Mouse (Mus musculus) left cerebral cortex, adult 2 months (tissue): ENCODE results near the gene Tubg2. TPM values are rescaled to one million over a fixed set of nuclear protein-coding genes. Genes with fewer than 3 reads are reported as not detected.

Source experiments
- DNase-seq, 2 experiments: peaks; one replicate each; pipeline ENCODE4 v3.0.0; 2021 to 2022; ENCODE audit warnings: low spot score in 2 of 2, mixed read lengths in 1 of 2; ENCODE audit errors: extremely low spot score in 1 of 2
- H3K27ac ChIP-seq: fragments of 200-600 bp; 2 replicates; pipeline ENCODE4 v1.8.1; 2022
- H3K4me3 ChIP-seq: fragments of 200-600 bp; 2 replicates; pipeline ENCODE4 v1.8.1; 2022
- CTCF ChIP-seq: fragments of 200-600 bp; IDR thresholded peaks from 2 replicates; pipeline ENCODE4 v1.8.1; 2022; ENCODE audit warnings: antibody characterized with exemption, mild to moderate bottlenecking, moderate library complexity
- intact Hi-C: fragments of 180-260 bp; cut with DNase I; formaldehyde crosslinking; loops from one replicate; pipeline ENCODE4 v1.15.1; 2025
- total RNA-seq, 2 experiments: library from RNA; stranded (reverse); gene quantifications; 2 replicates each; pipeline ENCODE4 v1.2.3; 2021

Gene Tubg2
- total RNA-seq, 2 experiments from 2014 or later: 51.4 to 52.9 TPM

DNA sequence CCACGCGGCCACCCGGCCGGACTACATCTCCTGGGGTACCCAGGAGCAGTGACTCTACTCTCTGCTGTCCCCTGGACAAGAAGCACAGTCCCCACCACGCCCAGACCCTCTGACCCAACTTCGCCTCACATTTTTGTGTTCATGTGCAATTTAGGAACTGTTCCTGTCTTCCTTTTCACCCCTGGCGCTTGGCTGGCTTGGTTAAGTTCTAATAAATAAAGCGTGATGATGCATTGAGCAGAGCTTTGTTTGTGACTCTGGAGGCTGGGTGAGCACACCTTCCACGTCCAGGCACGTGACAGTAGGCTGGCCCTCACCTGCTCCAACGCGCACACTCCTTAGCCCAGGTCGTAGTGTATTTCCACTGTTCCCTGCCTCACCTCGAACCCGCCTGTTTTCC, 5.8 kb downstream of the Tubg2 start:
- intact Hi-C loops: no loop called here
- Histone ChIP-seq H3K27ac (no peak overlapping the region), H3K4me3 (no peak overlapping the region)
- no peak for TF ChIP-seq CTCF
- no peak for DNase-seq

DNA sequence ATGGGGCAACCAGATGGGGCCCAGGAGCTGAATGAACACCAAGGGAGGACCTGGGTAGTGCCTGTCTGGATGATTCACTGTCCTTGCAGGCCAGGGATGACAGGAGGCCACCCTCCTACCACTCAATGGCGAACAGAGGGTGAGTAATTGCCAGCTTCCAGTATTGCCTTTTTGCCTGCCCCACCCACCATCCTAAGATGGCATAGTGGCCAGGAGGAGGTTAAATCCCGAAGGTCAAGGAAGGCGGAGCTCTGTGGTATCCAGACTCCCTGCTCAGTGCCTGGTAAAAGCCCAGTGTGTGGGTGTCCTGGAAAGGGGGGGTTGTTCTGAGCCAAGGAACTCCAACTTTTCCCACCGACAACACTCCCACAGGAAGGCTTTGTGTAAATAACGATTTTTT, 6.6 kb downstream of the Tubg2 start:
- intact Hi-C loops: no loop called here
- H3K27ac ChIP-seq: no peak overlapping the region

DNA sequence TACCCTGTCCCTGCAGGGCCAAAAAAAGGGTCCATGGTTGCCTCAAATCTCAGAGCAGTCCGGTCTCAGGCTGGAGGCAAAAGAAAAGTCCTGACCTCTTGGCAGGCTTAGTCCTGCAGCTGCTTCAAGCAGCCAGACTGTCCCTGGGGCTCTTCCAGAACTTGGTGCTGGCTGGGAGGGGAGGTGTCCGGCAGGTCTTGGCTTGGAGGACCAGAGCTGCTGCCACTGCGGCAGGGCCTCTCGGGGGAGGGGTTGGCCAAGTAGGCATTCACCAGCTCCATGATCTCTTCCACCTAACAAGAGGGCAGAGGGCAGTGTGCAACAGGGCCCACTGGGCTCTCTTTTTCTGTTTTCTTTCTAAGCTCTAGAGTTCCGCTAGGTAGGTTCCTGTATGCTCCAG, 7.1 kb downstream of the Tubg2 start:
- intact Hi-C loops: no loop called here
- Histone ChIP-seq H3K27ac (no peak overlapping the region), H3K4me3 (no peak overlapping the region)
- no peak for DNase-seq
- TF ChIP-seq CTCF: no peak

More for the DNA sequence above, 6.6 kb downstream of the Tubg2 start:
- DNase-seq: no peak
- no peak for TF ChIP-seq CTCF
- no peak overlapping the region for H3K4me3 ChIP-seq

DNA sequence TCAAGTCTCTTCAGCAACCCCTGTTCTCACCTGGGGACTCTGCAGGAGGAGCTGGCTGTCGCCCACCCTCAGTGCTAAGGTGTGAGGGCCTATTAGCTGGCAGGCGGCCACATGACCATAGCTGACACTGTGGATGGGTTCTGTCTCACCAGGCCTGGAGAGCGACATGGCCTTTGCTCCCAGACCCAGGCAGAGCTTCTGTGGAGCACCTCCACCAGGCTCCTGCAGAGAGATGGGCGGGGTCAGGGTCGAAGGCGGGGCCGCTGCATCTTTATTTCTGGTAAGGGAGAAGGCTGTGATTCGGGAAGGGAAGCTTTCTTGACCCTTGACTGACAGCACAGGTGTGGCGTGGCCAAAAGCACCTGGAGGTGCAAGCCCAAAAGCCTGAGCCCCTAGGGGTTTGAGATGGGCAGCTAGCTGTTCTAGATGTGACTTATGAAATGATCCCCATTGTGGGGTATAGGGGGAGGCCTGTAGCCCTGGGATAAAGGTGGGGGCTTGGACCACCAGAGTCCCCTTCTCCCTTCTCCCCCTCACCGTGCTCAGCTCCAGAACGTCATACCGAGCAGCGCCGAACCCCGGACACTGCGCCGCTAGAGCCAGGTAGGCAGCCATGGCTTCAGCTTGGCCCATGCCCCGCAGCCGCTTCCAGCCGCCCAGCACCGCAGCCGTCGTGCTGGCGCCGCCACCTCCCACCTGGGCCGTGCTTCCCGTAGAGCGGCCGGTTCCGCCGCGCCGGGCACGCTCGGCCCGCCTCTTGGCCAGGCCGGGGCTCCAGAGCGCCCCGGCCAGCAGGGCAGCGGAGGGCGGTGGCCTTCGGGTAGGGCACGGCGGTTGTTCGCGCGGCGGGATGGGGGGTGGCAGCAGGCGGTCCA, 8.0 kb downstream of the Tubg2 start:
- H3K4me3 ChIP-seq: no peak overlapping the region
- no peak for TF ChIP-seq CTCF
- intact Hi-C loops: no loop called here
- no peak for DNase-seq
- H3K27ac ChIP-seq: no peak overlapping the region

DNA sequence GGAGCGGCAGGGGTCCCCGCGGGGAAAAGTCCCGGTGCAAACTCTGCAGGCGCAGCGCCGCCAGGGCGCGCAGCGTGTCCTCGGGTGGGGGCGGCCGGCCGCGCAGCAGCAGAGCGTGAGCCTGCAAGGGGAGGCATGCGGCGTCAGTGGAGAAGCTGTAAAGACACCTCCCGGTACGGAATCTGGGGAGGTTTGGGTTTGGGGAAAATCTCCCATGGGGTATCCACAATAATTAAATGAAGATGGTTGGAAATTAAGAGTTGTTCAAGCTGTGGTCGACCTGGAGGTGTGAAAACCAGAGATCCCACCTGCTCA, 8.6 kb downstream of the Tubg2 start:
- H3K4me3 ChIP-seq: no peak overlapping the region
- no peak for DNase-seq
- no peak for TF ChIP-seq CTCF
- no peak overlapping the region for H3K27ac ChIP-seq
- intact Hi-C loops: no loop called here

DNA sequence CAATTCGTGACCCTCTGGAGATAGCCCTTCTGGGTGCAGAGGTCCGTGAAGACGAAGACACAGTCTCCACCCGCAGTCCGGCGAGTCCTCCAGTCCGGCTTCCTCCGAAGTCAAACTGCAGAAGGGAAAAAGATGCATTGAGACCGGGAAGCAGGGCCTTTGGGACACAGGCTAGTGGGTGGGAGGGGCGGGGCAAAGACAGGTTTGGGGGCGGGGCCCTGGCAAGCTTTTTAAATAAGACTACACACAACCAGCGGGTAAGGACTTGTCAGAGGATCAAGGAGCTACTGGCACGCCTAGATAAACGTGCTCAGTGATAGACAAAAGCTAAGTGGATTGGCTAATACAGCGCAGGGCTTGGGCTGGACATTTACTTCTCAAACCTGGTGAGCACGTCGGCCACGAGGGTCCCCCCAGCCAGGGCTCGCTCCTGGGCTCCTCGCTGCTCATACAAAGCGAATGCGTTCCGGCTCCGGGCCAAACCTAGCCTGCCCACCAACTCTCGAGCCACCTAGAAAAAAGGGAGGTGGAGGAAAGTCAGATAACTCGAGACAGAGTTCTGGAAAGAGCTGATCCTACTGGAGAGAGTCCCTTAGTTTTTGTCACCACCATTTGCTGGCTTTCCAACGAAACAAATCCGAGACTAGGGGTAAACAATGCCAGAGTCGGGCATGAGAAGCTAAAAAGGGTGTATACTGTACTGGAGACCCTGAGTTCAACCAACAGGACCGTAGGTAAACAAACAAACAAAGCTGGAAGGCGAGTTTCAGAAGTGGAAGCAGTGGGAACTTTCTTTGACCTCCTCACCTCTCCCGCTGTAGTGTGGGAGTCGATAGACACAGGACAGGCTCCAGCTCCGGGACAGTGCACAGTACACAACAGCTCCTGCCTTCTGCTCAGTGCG, 9.2 kb downstream of the Tubg2 start:
- DNase-seq: no peak
- Histone ChIP-seq H3K4me3 (no peak overlapping the region), H3K27ac (no peak overlapping the region)
- intact Hi-C loops: no loop called here
- TF ChIP-seq CTCF: no peak

DNA sequence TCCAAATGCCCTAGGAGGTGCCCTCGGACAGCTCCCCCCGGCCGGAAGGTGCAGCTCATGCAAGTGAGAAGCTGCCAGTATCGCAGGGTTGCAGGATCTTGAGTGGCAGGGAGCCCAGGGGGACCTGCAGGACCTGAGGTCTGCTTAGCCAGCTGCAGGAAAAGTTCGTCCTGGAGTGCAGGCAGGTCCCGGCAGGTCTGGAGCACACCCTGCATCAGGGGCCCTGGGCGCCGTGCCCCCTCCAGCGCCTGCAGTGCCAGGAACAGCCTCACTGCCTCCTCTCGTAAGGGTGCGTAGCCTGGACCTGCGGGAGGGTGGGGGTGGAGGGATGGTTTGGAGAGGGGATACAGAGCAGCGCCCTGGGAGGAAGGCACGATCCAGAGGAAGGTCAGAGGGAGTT, 10.7 kb downstream of the Tubg2 start:
- no peak overlapping the region for H3K4me3 ChIP-seq
- DNase-seq: no peak
- H3K27ac ChIP-seq: no peak overlapping the region
- intact Hi-C loops: no loop called here
- TF ChIP-seq CTCF: no peak

DNA sequence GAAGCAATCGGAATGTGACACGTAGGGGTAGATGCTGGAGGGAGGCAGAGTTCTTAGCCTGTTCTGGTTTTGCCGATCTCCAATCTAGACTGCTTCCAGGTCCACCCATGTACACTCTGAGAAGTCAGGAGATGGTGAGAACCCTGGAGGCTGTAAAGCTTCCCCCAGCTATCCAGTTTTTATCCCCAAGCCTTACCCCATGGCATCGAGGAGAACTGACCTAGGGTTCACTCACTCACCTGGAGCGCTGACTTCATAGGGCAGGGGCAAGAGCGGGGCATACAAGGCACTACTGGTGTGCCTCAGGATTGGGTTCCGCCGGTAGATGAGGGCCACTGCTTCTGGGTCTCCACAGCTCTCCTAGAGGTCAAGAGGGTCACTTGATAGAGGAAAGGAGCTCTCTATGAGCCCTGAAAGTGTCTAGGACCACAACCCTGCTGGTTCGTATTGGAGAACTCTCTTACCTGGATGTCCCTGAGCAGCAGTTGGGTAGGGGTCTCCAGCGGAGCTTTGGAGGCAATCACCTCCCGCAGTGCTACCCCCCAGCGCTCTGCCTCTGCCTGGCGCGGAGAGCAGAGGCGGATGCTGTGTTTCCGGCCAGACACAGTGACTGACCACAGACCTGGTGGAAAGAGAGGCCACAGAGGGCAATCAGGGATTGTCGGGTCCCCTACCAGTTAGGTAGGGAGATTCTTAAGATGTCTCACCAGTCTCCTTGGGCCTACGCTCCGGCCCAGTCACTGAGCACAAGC, 11.7 kb downstream of the Tubg2 start:
- intact Hi-C loops: no loop called here
- Histone ChIP-seq H3K4me3 (no peak overlapping the region), H3K27ac (no peak overlapping the region)
- no peak for TF ChIP-seq CTCF
- DNase-seq: no peak

DNA sequence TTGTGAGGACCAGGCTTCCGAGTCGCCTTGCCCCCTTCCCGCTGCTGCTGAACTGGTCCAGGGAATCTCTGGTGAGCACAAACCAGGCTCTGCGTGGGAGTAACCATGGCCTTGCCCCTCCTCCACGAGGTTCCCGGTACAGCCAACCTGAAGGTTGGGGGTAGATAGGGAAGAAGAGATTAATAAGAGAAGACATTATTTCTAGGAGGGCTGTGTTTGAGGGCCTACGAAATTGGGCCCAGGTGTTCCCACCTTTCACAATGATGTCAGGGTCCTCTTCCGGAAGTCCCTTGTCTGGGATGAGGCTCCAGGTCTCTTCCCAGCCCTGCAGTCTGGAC, 12.2 kb downstream of the Tubg2 start:
- DNase-seq: no peak
- no peak for TF ChIP-seq CTCF
- intact Hi-C loops: no loop called here
- Histone ChIP-seq H3K27ac (no peak overlapping the region), H3K4me3 (no peak overlapping the region)

DNA sequence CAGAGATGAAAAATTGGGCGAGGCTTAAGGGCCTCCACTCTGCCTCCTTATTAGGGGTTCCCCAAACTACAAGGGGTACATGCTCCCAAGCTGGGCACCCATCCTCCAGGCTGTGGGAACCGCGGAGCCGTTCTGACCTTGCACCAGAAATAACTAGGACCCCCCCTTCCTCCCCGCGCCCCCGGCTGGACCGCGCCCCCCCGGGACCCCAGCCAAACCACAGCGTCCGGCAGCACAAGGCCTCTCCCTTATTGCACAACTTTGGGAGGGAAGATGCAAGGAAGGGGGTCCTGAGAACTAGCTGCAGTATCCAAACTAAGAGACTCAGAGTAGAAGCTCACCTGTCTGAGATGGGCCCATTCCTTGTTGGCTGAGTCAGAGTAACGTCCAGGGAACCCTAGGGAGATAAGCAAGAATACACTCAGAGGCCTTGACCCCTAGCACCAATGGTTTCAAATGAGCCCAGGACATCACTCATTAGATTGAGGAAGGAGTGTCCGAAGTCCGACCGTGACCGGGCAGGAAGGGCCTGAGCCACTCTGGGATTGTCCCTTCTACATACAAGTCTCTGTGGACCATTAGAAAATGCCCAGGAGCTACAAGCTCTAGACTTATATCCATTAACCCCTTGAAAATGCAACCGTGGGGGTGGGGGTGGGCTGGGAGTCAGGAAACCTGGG, 12.7 kb downstream of the Tubg2 start:
- DNase-seq: no peak
- intact Hi-C loops: no loop called here
- TF ChIP-seq CTCF: no peak
- H3K4me3 ChIP-seq: no peak overlapping the region
- H3K27ac ChIP-seq: no peak overlapping the region

DNA sequence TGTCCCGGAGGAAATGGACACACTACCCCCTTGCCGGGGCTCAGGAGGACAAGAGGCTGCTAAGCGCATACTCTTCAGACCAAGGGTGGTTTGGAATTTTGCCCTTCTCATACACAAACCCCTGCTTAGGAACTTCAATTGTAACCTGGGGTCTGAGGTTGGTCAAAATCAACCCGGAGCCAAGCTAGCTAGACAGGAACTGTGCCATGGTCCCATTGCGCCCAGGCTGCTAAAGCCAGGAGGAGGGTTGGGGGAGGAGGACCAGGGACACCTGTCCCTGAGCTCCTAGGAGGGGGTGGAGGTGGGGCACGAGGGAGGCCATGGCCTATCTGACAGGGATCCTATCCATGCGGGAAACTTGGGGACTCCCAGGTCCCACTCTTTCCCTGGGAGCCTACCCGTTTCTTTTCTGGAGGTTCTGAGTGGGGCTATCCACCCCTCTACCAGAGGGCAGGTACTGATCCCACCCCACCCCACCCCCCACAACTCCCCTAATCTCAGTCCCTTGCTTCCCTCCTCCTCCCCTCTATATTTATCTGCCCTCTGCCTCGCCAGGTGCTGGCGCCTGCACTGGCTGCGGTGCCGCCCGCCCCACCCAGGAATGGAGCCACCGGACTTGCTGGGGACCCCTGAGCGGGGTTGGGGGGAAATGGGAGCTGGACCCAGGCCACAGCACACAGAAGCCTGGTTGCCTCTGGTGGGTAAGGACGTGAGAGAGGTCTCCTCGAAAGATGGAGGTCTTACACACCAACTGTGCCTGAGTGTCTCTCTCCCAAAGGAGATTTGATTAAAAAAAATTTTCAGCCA, 13.8 kb downstream of the Tubg2 start:
- Histone ChIP-seq H3K4me3 (peak overlapping the region; percentile 94), H3K27ac (peak overlapping the region; percentile 87; the same call in 1 of the 2 replicates)
- intact Hi-C loops: loop anchor here (10.0 kb wide), 1 partner anchor 165 kb away; the partner anchor contains the start of gene Atp6v0a1
- DNase-seq: no peak
- no peak for TF ChIP-seq CTCF
